Mouse (Mus musculus): ENCODE data around the gene Grm3.

DNA sequence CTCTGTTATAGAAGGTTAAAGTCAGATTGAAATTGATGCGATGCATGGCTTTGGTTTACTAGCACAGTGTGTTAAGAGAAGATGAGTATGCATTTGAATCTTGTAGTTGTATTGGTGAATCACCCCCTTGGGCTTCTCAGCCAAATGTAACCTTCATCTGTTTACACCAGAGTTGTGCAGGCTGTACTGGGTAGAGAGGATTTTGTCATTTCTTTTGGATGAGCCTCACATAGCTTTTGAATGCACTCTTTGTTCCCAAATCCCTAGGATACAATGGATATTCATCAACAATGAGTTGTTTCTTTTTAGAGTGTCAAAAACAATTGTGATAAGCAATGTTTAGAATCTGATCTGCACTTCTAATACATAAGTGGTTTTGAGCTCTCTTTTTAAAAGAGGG, 17.9 kb downstream of the Grm3 start:
- TF ChIP-seq POLR2A (IDR thresholded peaks at IDR 0.05; ENCODE audit: insufficient read length, low read depth) (no peak), USF1 (IDR thresholded peaks at IDR 0.05; ENCODE audit: low read depth) (no peak), E2F4 (IDR thresholded peaks at IDR 0.05; ENCODE audit: insufficient read depth) (no peak), POLR2AphosphoS2 (IDR thresholded peaks at IDR 0.05; ENCODE audit: insufficient read length, low read depth) (no peak), MYOD1 (IDR thresholded peaks at IDR 0.05; ENCODE audit: control insufficient read depth in 1 of 3, insufficient read length in 2 of 3, low read depth in 2 of 3) (no peak), MAX (IDR thresholded peaks at IDR 0.05; ENCODE audit: low read depth) (no peak)
